Mouse (Mus musculus) cerebellum, postnatal 25 days (tissue): ENCODE data around the gene Olfr568.

Experiments used
- DNase-seq, 2 experiments: peaks; one replicate each; pipeline ENCODE4 v3.0.0; 2021; ENCODE audit warnings: mixed read lengths in 2 of 2

The Olfr568 gene

DNA sequence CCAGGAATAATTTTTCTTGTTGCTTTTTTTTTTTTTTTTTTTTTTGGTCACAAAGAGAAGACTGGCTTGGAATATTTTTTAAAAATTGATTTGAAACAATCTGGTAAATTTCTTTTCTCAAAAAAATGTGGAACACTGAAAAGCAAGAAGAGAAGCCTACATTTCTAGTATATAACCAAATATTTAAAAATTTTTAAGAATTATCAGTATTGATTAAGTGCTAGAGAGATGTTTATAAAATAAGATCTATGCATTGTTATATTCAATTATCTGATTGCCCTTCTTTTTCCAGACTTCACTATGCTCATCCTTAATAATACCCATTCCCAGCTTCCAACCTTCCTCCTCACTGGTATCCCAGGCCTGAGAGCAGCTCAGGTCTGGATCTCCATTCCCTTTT lies at the start of gene Olfr568:
TSS of gene Olfr568 (plus strand) at position 301 of the 400 bp plus-strand sequence.
- DNase-seq = no peak

DNA sequence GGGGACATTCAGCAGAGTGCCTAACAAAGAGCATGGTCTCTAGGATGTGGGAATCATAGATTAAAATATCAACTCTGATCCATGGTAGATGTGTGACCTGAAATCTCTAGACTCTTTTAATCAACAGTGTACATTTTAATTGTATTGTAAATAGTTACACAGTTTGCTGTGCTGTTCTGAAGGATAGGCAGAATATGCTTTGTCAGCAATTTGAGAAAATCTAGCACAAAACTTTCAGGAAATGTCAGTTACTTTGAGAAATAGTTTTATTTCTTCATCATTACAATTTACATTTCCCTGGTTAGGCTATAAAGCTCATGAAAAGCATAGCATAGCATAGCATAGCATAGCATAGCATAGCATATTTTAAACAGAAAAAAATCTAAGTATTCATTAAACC lies 21.1 kb upstream of the Olfr568 start:
- DNase-seq = no peak

DNA sequence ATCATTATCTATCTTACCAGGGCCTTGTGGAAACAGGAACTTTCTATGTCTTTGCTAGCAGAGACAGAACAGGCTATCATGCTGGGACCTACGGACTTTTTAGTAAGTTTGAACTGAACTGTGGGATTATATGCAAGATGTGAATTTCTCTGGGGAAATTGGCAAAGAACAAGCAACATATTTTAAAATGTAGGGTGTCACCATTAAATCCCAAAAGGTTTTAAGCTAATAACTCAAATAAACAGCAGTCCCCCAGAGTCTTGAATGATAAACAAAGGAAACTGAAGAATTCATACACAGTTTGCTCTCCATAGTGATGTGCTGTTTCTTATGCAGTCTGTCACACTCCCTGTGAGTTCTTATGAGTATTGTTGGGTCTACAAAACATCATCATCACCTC lies 18.3 kb upstream of the Olfr568 start, which contains the start of gene Olfr566:
TSS of gene Olfr566 (minus strand) at position 101 of the 400 bp plus-strand sequence.
- DNase-seq = no peak

DNA sequence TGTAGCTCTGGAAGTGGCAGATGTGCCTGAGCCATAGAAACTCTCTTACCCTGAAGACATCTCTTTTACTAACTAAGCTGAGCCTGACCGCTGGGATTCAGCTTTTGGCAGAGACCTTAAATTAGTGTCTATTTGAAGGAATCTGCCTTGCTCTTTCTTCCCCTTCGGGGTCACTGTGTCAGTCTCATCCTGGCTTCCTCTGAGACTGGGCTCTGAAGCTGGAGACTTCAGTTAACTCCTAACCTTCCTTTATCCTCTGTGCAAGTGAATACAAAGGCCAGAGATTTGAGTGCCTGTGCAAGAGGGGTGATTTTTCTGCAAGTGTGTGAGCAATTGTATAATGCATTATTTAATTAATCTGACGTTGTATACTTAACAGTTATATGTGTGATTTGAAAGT lies 13.9 kb downstream of the Olfr568 start, which contains the start of gene Olfr569:
TSS of gene Olfr569 (minus strand) at position 101 of the 400 bp plus-strand sequence.
- DNase-seq = no peak

DNA sequence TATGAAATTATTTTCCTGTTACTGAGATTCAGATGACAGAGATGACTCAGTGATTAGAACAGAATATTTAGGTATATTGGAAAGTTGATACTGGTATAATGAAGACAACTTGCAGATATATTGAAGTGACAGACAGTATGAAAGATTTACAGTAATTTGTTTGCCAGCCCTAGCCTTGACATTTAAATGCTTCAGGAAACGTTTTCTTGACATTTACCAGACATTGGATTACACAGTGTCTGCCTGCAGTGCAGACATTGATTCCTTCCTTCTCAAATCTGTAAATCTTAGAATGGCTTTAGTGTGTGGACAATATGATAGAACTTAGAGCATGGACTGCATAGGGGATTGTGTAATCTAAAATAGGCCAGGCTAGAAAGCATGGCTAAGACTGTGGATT lies 38.3 kb downstream of the Olfr568 start:
- no peak for DNase-seq

DNA sequence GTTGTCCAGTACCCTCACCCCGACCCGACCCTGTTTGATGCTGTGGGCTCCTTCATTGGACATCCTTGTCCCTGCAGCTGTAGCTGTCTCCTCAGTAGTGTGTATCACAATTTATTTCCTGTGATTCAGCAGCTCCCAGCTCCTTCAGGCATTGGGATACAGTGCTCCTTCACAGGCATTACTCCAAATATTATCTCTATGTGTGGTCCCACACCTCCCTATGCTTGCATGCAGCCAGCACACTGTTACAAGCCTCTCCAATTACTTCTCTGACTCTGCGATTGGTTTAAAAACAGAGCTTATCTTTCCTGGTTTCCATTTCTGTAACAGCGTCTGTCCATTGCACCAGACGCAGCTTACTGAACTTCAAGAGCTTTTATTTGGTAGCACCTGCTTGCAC lies 39.5 kb downstream of the Olfr568 start:
- DNase-seq = no peak

DNA sequence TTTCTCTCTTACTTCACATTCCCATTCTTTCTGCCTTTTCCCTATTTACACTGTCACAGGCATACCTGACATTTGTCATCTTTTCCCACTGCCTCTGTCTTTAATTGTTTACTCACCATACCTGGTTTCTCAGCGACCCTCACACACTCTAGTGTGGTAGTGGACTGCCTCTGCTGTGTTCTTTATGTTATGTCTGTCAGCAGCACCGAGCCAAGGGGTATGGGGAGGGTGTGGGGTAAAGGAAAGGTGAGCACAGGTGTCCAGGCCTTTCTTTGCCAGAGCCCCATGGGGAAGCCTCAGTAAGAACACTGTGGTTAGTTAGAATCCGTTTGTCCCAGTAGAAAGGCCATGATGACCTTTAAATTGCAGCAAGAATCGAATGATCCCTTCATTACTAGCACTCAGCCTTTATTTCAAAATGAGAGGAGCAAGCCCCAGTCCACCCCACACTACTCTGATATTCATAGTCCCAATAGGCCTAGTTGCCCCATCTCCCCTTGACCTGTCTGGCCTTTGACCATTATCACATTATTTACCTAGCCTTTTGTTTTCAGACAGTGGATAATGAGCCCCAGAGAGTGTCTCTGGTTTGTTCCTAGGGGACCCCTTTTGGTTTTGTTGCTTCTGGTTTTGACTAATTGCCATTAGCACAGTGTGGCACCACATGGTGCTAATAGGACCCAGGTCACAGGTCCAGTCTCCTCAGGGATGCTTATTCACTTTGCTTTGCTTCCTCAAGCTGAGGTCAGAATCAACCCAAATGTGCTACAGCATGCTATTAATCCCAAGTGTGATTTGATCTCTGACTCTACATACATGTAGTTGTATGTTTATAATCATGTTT lies 40.3 kb downstream of the Olfr568 start, which contains the start of gene Olfr571:
TSS of gene Olfr571 (minus strand) at position 505 of the 844 bp plus-strand sequence.
- no peak for DNase-seq

DNA sequence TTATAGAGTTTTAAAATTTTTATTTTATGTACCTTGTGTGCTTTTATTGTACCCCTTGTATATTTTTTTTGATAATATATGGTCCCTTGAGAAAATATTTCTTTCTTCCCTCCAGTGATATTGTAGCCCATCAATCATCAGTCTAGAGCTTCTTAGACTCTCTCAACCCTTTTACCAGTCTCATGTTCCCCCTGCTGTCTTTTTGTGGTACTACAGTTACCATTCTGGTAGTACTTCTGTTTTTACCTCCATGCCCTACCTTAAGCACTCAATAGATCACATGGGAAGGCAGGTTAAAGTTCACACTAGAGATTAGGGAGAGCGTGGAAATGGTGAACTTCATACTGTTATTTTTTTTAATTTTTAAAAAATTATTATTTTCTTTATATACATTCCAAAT lies 42.7 kb downstream of the Olfr568 start:
- DNase-seq = peak in 1 of 2 experiments; percentile 23

DNA sequence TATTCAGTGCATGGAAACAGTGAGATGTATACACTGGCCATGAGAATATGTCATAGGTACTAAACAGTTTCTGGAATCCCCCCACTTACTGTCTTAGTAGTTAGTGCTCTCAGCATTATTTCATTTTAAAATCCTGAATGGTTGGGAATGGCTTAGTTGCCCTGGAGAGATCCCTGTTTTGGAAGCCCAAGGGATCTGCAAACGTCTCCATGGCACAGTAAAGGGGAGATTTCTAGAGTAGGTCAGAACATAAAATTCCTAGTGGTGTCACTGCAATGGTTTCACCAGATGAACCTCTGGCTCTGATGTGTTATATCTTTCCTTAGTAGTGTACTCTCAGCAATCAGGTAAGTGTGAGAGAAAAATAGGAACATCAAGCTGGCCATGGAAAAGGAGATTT lies 47.2 kb downstream of the Olfr568 start, which contains the start of gene Olfr572:
TSS of gene Olfr572 (plus strand) at position 301 of the 400 bp plus-strand sequence.
- DNase-seq = no peak

DNA sequence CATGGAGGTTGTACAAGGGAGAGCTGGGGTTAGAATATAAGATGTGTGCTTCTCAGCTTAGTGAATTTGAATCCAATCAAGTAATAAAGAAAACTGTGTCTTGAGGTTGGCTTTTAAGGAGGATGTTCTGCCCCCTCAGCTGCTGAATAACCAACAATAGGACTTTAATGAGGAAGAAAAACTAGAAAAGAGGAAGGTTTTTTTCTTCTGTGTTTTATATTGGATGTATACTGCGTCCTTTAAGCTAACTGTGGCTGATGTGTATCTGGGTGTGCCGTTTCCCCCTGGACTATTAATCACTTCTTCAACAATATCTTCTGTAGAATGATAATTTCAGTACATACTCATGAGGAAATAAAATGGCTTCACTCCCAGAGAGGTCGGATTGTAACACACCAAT lies 50.2 kb downstream of the Olfr568 start:
- DNase-seq = no peak
